Mouse (Mus musculus): ENCODE measurements at regions not wholly inside any gene's neighbourhood (a gene's known extent, or its start where the extent isn't known, plus 50 kb on each side); places are given as distances from the start of the nearest gene placed in this dataset.

DNA sequence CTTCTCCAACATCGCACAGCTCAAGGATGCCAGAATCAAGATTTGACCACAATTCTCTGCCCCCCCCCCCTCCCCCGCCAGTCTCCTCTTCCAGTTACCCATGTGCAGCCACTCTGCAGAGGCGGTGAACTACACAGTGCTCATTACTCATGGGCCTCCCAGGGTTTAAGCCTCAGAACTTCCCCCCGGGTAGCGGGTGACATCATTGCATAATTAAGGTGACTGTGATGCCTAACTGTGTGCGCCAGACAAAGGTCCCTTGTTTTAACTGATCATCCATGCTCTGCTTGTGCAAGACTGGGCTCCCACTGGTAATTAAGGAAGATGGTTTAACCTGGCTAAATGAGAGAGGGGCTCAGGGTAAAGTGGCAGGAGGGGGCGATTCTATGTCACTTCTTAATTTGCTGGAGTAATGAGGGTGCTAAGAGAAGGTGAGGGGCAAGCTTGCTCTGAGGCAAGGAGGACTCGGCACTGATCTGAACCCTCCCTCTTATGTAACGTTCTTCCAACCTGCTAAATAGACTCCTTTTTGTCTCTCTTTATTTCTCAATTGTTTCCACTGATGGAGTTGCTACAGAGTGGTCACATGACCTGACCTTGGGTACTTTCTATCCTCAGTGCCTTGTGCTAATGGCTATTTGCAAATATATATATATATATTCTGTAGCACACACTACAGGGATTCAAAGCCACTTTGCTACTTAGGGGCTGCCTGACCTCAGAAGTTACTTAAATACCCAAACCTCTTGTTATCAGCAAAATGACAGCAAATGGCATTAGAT lies 126.2 kb downstream of the Gas1 start:
- no peak for TF ChIP-seq CTCF (IDR thresholded peaks at IDR 0.05; ENCODE audit: control insufficient read depth, insufficient read depth, insufficient replicate concordance, low read depth, low read length)
- TF ChIP-seq POLR2A (IDR thresholded peaks at IDR 0.05; ENCODE audit: control insufficient read depth, low read depth, low read length) = no peak

Data from testis, adult 2 months (tissue).